Mouse (Mus musculus) gastrocnemius, postnatal 14 days (tissue): ENCODE data around the gene Sema4b. TPM values are rescaled to one million over a fixed set of nuclear protein-coding genes. Genes with fewer than 3 reads are reported as not detected.

ENCODE experiments used
- DNase-seq: peaks from one replicate; pipeline ENCODE4 v3.0.0; 2021; ENCODE audit warnings: mixed read lengths
- intact Hi-C: fragments of 180-260 bp; cut with DNase I; formaldehyde crosslinking; loops from one replicate; pipeline ENCODE4 v1.15.1; 2025; ENCODE audit warnings: low total_unique reads
- total RNA-seq, 2 experiments: library from RNA; stranded (reverse); gene quantifications; 2 replicates each; pipeline ENCODE4 v1.2.3; 2021

The Sema4b gene
- total RNA-seq, 2 experiments from 2014 or later, result 1.9 to 2.5 TPM

- peak; percentile 95 for DNase-seq
- intact Hi-C loops, result no loop called here
These were observed 59.6 kb downstream of the Sema4b start, which contains the start of gene Ttll13 for GRCm38 (mm10) chr7:80246148-80246721. TSS of gene Ttll13 (plus strand) at chr7:80246376.

GRCm38 (mm10) chr7:80246859-80247258, 60.2 kb downstream of the Sema4b start:
- intact Hi-C loops, result no loop called here
- DNase-seq, result no peak

- no peak for DNase-seq
- intact Hi-C loops, result no loop called here
These were observed 65.8 kb downstream of the Sema4b start for GRCm38 (mm10) chr7:80252437-80252836.

- intact Hi-C loops, result no loop called here
These were observed 66.2 kb downstream of the Sema4b start for GRCm38 (mm10) chr7:80252886-80253285.

GRCm38 (mm10) chr7:80255981-80256380, 69.3 kb downstream of the Sema4b start:
- intact Hi-C loops, result no loop called here
- DNase-seq, result no peak

More at GRCm38 (mm10) chr7:80252886-80253285, 66.2 kb downstream of the Sema4b start:
- DNase-seq, result no peak

- no peak for DNase-seq
- intact Hi-C loops, result no loop called here
These were observed 71.1 kb downstream of the Sema4b start for GRCm38 (mm10) chr7:80257706-80258105.

- intact Hi-C loops, result no loop called here
- peak; percentile 89 for DNase-seq
These were observed 74.2 kb downstream of the Sema4b start, which contains the start of gene Ngrn for GRCm38 (mm10) chr7:80260625-80261371. TSS of gene Ngrn (plus strand) at chr7:80261215.

GRCm38 (mm10) chr7:80261372-80261990, 74.8 kb downstream of the Sema4b start:
- intact Hi-C loops, result no loop called here
- DNase-seq, result no peak

GRCm38 (mm10) chr7:80264606-80265005, 78.0 kb downstream of the Sema4b start:
- intact Hi-C loops, result no loop called here
- DNase-seq, result no peak

- no peak for DNase-seq
- intact Hi-C loops, result no loop called here
These were observed 81.1 kb downstream of the Sema4b start for GRCm38 (mm10) chr7:80267764-80268163.

GRCm38 (mm10) chr7:80268897-80269750, 82.5 kb downstream of the Sema4b start, which contains the start of gene Vps33b:
TSS of gene Vps33b (plus strand) at chr7:80269649.
- DNase-seq, result peak; percentile 96
- intact Hi-C loops, result no loop called here

GRCm38 (mm10) chr7:80269751-80270255, 83.2 kb downstream of the Sema4b start:
- intact Hi-C loops, result no loop called here
- DNase-seq, result peak; percentile 23

- no peak for DNase-seq
- intact Hi-C loops, result no loop called here
These were observed 86.8 kb downstream of the Sema4b start for GRCm38 (mm10) chr7:80273456-80273855.

Other genes starting within 250 kb of the Sema4b start
- 10 to 100 TPM; 14.1 to 15.5 TPM for gene Zfp710, start 162.0 kb upstream of the Sema4b start, total RNA-seq
- gene Idh2, start 71.4 kb upstream of the Sema4b start, total RNA-seq, result 100 to 1,000 TPM; 179 to 214 TPM
- gene Cib1, start 46.0 kb downstream of the Sema4b start, total RNA-seq, result 10 to 100 TPM in 1 of 2 experiments, 1 to 10 TPM in 1; 9.4 to 11.3 TPM
- gene Gdpgp1, start 46.0 kb downstream of the Sema4b start, total RNA-seq, result 1 to 10 TPM; 1.1 to 1.5 TPM
- under 1 TPM; 0.20 to 0.33 TPM for gene Ttll13, start 59.5 kb downstream of the Sema4b start, total RNA-seq
- 10 to 100 TPM; 20.6 to 21.5 TPM for gene Ngrn, start 74.4 kb downstream of the Sema4b start, total RNA-seq
- 1 to 10 TPM; 3.0 to 3.7 TPM for gene Vps33b, start 82.8 kb downstream of the Sema4b start, total RNA-seq
- gene Prc1, start 107.6 kb downstream of the Sema4b start, total RNA-seq, result 1 to 10 TPM; 7.6 to 8.8 TPM
- 1 to 10 TPM; 7.5 to 9.6 TPM for gene Rccd1, start 137.6 kb downstream of the Sema4b start, total RNA-seq
- 10 to 100 TPM; 11.7 to 12.1 TPM for gene Unc45a, start 154.2 kb downstream of the Sema4b start, total RNA-seq
- gene Hddc3, start 156.3 kb downstream of the Sema4b start, total RNA-seq, result 10 to 100 TPM; 34.3 to 37.2 TPM
- gene Man2a2, start 184.5 kb downstream of the Sema4b start, total RNA-seq, result 10 to 100 TPM; 96.8 to 97.0 TPM
- 1 to 10 TPM; 5.7 to 7.6 TPM for gene Fes, start 201.1 kb downstream of the Sema4b start, total RNA-seq
- gene Furin, start 218.6 kb downstream of the Sema4b start, total RNA-seq, result 10 to 100 TPM; 49.4 to 51.9 TPM